Mouse (Mus musculus) liver, embryonic 15.5 days (tissue): ENCODE results near the gene Tha1. TPM values are rescaled to one million over a fixed set of nuclear protein-coding genes. Genes with fewer than 3 reads are reported as not detected.
A peak's percentile ranks its signal among the peaks of the same experiment; 100 is the strongest.

Experiments used
- ATAC-seq: fragments of 200-750 bp; cut with Nextera tagmentation; 2 replicates; pipeline ENCODE4 v1.8.0; 2017; ENCODE audit warnings: moderate number of reproducible peaks, mild to moderate bottlenecking, moderate library complexity; ENCODE audit not compliant: insufficient read depth
- H3K27ac ChIP-seq: fragments of 300-500 bp; sonication (generic); replicated peaks from 2 replicates; pipeline ENCODE4 v1.5.1; 2015; ENCODE audit warnings: mild to moderate bottlenecking, inconsistent platforms
- H3K27me3 ChIP-seq: fragments of 300-500 bp; sonication (generic); 2 replicates; pipeline ENCODE4 v1.6.1; 2015; ENCODE audit warnings: mild to moderate bottlenecking, inconsistent platforms
- H3K36me3 ChIP-seq: fragments of 300-500 bp; sonication (generic); replicated peaks from 2 replicates; pipeline ENCODE4 v1.6.1; 2015; ENCODE audit warnings: moderate library complexity, mild to moderate bottlenecking, inconsistent platforms
- H3K4me1 ChIP-seq: fragments of 300-500 bp; sonication (generic); replicated peaks from 2 replicates; pipeline ENCODE4 v1.6.1; 2015; ENCODE audit warnings: inconsistent platforms
- H3K4me2 ChIP-seq: fragments of 300-500 bp; sonication (generic); 2 replicates; pipeline ENCODE4 v1.6.1; 2015; ENCODE audit warnings: moderate library complexity, mild to moderate bottlenecking, inconsistent platforms
- H3K4me3 ChIP-seq: fragments of 300-500 bp; sonication (generic); replicated peaks from 2 replicates; pipeline ENCODE4 v1.5.1; 2015; ENCODE audit warnings: mild to moderate bottlenecking, inconsistent platforms
- H3K9ac ChIP-seq: fragments of 300-500 bp; sonication (generic); 2 replicates; pipeline ENCODE4 v1.6.1; 2015; ENCODE audit warnings: moderate library complexity, mild to moderate bottlenecking, inconsistent platforms
- H3K9me3 ChIP-seq: fragments of 300-500 bp; sonication (generic); replicated peaks from 2 replicates; pipeline ENCODE4 v1.6.1; 2016; ENCODE audit warnings: inconsistent platforms
- WGBS: fragments of 180-500 bp; shearing (Covaris S2); methylation state at CpG from one replicate; pipeline ENCODE4 v1.1.7; 2015; ENCODE audit warnings: mixed read lengths; ENCODE audit not compliant: insufficient replicate concordance; 5-methylcytosine and 5-hydroxymethylcytosine counted together
- polyA plus RNA-seq: library from polyadenylated mRNA; unstranded; fragments of >200 nt; fragmentation: Nextera tagmentation; extraction: Ambion mirVana; gene quantifications from 2 replicates; pipeline ENCODE4 v1.2.1, GENCODE M21; 2015

The Tha1 gene
- polyA plus RNA-seq, 1 experiment from 2014 or later: 1.6 TPM

DNA sequence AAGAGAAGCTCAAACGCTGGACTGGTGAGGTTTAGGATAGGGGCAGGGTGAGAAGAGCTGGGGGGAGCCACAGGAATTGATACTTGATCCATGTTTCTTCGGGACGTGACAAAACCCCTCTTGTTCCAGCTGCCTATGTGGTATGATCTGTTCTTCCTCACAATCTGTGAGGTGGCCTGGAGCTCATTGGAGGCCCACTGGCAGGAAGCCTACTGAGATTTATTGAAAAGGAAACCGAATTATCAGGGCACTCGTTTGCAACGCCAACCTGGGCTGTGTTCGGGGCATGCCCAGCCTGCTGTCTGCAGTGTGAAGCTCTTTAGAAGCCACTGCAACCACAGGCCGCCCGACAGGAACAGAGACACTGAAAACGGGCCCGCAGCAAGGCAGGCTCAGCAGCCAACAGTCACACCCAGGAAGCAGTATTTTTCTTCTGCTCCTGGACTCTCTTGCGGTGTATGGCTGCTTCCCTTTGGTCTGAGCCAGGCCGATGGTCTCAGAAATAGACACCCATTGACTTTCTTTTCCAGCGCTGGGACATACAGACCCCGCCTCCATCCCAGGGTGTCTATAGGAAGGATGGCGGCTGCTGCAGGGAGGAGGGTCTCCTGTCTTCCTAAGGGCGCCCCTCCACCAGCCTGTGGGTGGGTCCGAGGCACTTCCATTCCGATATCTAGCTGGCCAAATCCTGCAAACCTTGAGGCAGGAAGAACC, 24.9 kb downstream of the Tha1 start:
- H3K4me3 ChIP-seq: peak overlapping the region; percentile 77
- no peaks in the 10 kb centered on the region for H3K9me3 ChIP-seq
- H3K9ac ChIP-seq: peak overlapping the region; percentile 89
- H3K4me2 ChIP-seq: peak overlapping the region; percentile 90
- peaks cover 32% of the 10 kb centered on the region for H3K36me3 ChIP-seq
- H3K27me3 ChIP-seq: no peaks in the 10 kb centered on the region
- peak overlapping the region; percentile 92 for H3K27ac ChIP-seq
- 6% methylated on average over 19 of the region's 19 CpGs for WGBS
- H3K4me1 ChIP-seq: peaks cover 73% of the 10 kb centered on the region
- ATAC-seq: peak; percentile 36

DNA sequence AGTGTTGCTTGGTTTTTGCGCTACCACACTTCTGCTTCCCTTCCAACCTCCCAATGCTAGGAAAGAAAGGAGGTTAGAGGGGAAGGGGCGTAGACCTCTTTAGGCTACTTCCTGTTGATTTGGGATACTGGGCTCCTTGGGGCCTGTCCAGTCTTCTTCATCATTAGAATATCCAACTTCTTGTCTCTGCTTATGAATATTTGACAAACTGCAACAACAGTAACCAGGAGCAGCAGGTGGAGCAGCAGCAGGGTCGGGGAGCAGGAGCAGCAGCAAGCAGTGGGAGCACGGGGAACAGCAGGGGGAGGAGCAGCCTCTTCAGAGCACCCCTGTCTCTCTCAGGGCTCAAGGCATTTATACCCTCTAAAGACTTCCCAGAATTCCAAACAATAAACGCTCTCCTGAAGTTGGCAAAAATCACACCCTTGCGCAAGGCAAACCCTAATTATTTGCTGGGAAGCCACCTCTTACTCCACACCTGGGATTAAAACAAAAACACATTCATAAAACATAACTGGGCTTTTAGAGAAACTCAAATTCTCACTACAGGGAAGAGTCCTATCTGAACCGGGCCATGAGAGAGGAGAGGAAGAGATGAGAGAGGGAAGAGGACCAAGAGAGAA, 25.6 kb downstream of the Tha1 start:
- peak overlapping the region; percentile 92 for H3K27ac ChIP-seq

DNA sequence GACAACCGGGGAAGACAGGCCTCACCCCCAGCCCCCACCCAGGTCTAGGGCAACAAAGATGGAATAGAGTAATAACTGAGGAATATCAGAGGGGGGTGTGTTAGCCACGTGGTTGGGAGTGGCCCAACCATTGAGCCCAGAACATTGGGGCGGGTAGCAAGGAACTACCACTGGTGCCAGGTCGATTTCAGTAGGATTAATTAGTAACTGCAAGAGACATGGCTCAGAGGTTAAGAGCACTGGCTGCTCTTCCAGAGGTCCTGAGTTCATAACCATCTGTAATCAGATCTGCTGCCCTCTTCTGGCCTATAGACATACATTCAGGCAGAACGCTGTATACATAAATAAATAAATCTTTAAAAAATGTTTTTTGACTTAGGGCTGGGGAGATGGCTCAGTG, 26.6 kb downstream of the Tha1 start:
- Histone ChIP-seq H3K4me2 (no peak overlapping the region), H3K4me1 (peaks cover 64% of the 10 kb centered on the region), H3K27ac (peak overlapping the region; percentile 92), H3K9ac (no peak overlapping the region), H3K4me3 (no peak overlapping the region), H3K36me3 (peaks cover 14% of the 10 kb centered on the region), H3K9me3 (no peaks in the 10 kb centered on the region), H3K27me3 (no peaks in the 10 kb centered on the region)
- WGBS: 38% methylated on average over 5 of the region's 5 CpGs
- ATAC-seq: peak; percentile 10; the same call in 1 of the 2 replicates

More for the DNA sequence above, 25.6 kb downstream of the Tha1 start:
- peak overlapping the region; percentile 89 for H3K9ac ChIP-seq
- WGBS: 61% methylated on average over 7 of the region's 7 CpGs
- peak overlapping the region; percentile 90 for H3K4me2 ChIP-seq
- H3K4me1 ChIP-seq: peaks cover 66% of the 10 kb centered on the region
- H3K27me3 ChIP-seq: no peaks in the 10 kb centered on the region
- H3K4me3 ChIP-seq: peak overlapping the region; percentile 77
- ATAC-seq: no peak
- peaks cover 25% of the 10 kb centered on the region for H3K36me3 ChIP-seq
- H3K9me3 ChIP-seq: no peaks in the 10 kb centered on the region

DNA sequence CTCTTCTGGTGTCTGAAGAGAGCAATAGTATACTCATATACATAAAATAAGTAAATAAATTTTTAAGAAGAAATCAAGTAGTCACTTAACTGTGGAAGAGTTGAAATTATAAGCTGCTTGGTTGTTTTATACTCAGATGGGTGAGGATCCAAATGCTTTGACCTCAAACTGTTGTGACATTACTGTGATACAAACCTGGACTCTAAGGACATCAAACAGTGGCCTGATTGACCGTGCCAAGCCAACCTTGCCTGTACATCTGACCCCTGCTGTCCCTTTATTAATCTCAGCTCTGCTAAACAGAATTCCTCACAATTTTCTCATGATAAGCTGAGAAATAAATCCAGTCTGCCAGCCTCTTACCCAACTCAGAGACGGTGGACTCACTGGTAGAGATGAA, 27.6 kb downstream of the Tha1 start:
- Histone ChIP-seq H3K4me3 (no peak overlapping the region), H3K9me3 (no peaks in the 10 kb centered on the region), H3K9ac (no peak overlapping the region), H3K36me3 (peaks cover 5% of the 10 kb centered on the region; the same call in 1 of the 2 replicates), H3K4me1 (peaks cover 67% of the 10 kb centered on the region), H3K27ac (peak overlapping the region; percentile 70), H3K27me3 (no peaks in the 10 kb centered on the region), H3K4me2 (no peak overlapping the region)
- ATAC-seq: no peak
- 63% methylated on average over 2 of the region's 2 CpGs for WGBS

DNA sequence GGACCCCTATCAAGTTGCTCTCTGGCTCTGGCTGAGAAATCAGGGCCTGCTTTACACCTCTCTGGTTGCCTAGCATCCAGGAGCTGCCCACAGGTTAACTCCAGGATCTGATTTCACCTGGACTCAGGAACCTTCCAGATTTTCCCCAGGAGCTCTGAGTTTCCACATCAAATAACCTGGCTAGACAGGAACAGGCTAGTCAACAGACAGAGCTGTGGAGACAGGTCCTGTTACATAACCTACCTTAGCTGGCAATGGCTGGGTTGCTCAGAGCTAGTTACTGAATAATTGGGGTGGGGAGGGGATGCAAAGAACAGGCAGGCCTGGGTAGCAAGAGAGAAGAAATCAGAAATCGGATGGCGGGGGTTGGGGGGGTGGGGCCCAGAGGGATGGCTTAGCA, 28.3 kb downstream of the Tha1 start:
- no peaks in the 10 kb centered on the region for H3K36me3 ChIP-seq
- H3K27me3 ChIP-seq: no peaks in the 10 kb centered on the region
- peak overlapping the region; percentile 70 for H3K27ac ChIP-seq
- H3K9ac ChIP-seq: no peak overlapping the region
- no peaks in the 10 kb centered on the region for H3K9me3 ChIP-seq
- no peak overlapping the region for H3K4me2 ChIP-seq
- no peak overlapping the region for H3K4me3 ChIP-seq
- ATAC-seq: no peak
- H3K4me1 ChIP-seq: peaks cover 67% of the 10 kb centered on the region
- 62% methylated on average over 2 of the region's 2 CpGs for WGBS

DNA sequence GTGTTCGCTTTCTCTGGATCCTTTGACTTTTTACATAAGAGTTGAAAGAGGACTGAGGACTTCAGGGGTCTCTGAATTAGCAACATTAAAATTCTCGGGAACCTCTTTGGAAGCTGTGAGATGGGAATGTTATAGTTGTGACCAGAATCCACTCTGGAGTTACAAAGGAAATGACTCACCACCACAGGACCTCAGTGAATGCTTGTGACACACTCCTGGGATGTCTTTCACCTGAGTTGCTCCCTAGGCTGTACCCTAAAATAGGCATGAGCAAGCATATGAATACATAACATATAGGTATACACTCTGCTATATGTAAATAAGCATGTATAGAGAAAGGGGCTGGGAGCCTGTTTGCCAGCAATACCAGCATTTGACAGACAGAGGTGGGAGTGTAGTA, 29.8 kb downstream of the Tha1 start:
- Histone ChIP-seq H3K4me3 (no peak overlapping the region), H3K4me2 (no peak overlapping the region), H3K4me1 (peaks cover 78% of the 10 kb centered on the region), H3K9ac (no peak overlapping the region), H3K36me3 (no peaks in the 10 kb centered on the region), H3K27me3 (no peaks in the 10 kb centered on the region), H3K9me3 (no peaks in the 10 kb centered on the region), H3K27ac (0 out of 2 replicates have a peak overlapping the region, but pooled peaks have one; percentile 4)
- WGBS: 64% methylated on average over 2 of the region's 2 CpGs
- ATAC-seq: no peak

DNA sequence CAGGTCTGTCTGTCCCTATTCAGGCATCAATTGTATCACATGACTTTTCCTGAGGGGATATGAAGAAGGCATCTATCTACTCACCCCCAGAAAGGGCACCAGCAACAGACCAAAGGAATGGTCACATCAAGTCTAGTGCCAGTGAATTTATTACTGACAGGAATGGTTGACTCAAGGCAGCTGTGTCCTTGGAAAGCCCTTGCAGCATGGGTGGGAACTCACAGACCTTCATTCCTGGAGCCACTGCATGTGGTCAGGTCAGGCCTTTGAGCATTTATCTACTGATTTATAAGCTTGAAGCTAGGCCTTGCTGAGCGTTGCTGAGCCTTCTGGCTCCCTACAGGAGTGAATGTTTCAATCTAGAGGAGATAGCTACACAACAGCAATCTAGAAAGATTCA, 32.4 kb downstream of the Tha1 start:
- ATAC-seq: no peak
- no peak overlapping the region; the same call in 1 of the 2 replicates for H3K9ac ChIP-seq

DNA sequence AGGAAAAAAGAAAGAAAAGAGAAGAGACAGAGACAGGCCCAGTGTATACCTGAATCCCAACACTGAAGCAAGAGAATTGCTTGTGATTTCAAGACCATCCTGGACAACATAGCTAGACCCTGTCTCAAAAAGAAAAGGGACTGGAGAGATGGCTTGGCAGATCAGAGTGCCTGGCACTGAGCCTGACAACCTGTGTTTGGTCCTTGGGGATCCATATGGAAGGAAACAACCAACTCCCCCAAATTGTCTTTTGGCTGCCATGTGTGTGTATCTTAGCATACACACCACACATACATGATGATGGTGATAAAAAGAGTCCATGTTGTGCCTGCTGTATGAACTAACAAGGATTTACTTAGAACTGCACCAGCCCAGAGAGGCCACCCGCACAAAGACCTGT, 34.3 kb downstream of the Tha1 start:
- 34% methylated on average over 1 of the region's 1 CpGs for WGBS
- Histone ChIP-seq H3K4me2 (peak overlapping the region; percentile 57), H3K36me3 (no peaks in the 10 kb centered on the region), H3K4me3 (no peak overlapping the region), H3K27me3 (no peaks in the 10 kb centered on the region), H3K27ac (peak overlapping the region; percentile 90), H3K9ac (peak overlapping the region; percentile 38), H3K9me3 (no peaks in the 10 kb centered on the region), H3K4me1 (peaks cover 83% of the 10 kb centered on the region)
- ATAC-seq: peak; percentile 11; the same call in 1 of the 2 replicates

More for the DNA sequence above, 32.4 kb downstream of the Tha1 start:
- H3K4me3 ChIP-seq: no peak overlapping the region
- H3K36me3 ChIP-seq: no peaks in the 10 kb centered on the region
- H3K27ac ChIP-seq: peak overlapping the region; percentile 90
- 55% methylated on average over 1 of the region's 1 CpGs for WGBS
- H3K27me3 ChIP-seq: no peaks in the 10 kb centered on the region
- H3K4me2 ChIP-seq: no peak overlapping the region; the same call in 1 of the 2 replicates
- H3K9me3 ChIP-seq: no peaks in the 10 kb centered on the region
- H3K4me1 ChIP-seq: peaks cover 78% of the 10 kb centered on the region

DNA sequence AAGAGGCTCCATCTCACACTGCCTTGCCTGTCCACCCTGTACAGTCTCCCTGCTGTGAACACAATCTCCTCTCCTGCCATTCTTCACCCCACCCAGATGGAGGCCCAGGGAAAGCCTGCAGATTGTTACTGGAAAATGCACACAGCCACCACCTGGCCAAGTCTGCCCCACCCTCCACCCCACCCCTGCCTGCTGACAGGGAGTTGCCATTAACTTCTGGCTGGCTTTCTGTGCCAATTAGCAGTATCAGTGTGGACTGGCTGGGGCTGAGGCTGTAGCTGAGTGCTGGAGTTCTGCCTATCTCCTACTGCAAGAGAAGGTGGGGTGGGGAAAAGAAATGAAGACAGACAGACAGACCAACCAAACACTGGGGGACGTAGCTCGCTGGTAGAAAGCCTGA, 34.7 kb downstream of the Tha1 start:
- Histone ChIP-seq H3K9me3 (no peaks in the 10 kb centered on the region), H3K9ac (peak overlapping the region; percentile 38; the same call in 1 of the 2 replicates), H3K27me3 (no peaks in the 10 kb centered on the region), H3K4me3 (0 out of 2 replicates have a peak overlapping the region, but pooled peaks have one; percentile 6), H3K27ac (peak overlapping the region; percentile 90), H3K4me1 (peaks cover 87% of the 10 kb centered on the region), H3K36me3 (no peaks in the 10 kb centered on the region), H3K4me2 (peak overlapping the region; percentile 57)
- WGBS: 15% methylated on average over 2 of the region's 2 CpGs
- peak; percentile 96 for ATAC-seq

DNA sequence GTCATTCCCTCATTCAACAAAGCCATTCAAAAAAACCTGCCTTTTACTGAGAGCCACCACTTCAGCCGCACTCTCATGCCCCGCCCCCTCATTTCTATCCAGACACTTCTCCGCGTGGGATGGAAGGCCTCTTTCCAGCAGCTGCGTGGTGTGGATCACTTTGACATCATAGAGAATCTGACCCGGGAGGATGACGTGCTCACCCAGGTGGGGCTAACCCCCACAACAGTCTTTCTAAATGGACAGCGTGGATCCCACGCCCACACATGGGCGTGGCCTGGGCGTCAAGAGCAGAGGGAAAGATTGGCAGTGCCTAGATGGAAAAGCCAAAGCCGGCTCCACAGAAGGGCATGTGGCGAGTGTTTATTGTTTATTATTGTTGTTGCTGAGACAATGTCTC, 37.0 kb downstream of the Tha1 start:
- Histone ChIP-seq H3K9me3 (no peaks in the 10 kb centered on the region), H3K4me3 (peak overlapping the region; percentile 29; the same call in 1 of the 2 replicates), H3K4me2 (peak overlapping the region; percentile 58), H3K36me3 (no peaks in the 10 kb centered on the region), H3K27ac (peak overlapping the region; percentile 90), H3K9ac (no peak overlapping the region), H3K4me1 (peaks cover 96% of the 10 kb centered on the region), H3K27me3 (no peaks in the 10 kb centered on the region)
- no peak for ATAC-seq
- 24% methylated on average over 13 of the region's 13 CpGs for WGBS

DNA sequence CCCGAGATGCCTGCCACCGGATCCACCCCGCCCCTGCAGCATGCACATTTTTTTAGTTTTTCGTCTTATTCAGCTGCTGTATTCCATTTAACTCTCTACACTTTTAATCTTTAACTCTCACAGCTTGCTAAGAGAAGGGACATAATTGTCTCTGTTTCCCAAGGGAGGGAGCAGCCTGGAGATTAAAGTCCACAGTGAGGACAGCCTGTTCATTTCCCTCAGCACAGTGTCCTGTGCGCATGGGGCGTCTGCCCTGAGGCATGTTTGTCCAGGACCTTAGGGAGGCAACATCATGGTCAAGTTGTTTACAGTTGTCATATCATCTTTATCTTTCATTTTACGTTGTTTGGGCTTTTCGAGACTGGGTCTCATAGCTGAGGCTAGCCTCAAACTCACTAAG, 39.2 kb downstream of the Tha1 start:
- Histone ChIP-seq H3K9me3 (no peaks in the 10 kb centered on the region), H3K36me3 (no peaks in the 10 kb centered on the region), H3K27ac (peak overlapping the region; percentile 68), H3K4me2 (no peak overlapping the region), H3K9ac (no peak overlapping the region), H3K27me3 (no peaks in the 10 kb centered on the region), H3K4me1 (peaks cover 96% of the 10 kb centered on the region), H3K4me3 (no peak overlapping the region)
- no peak for ATAC-seq
- 78% methylated on average over 8 of the region's 8 CpGs for WGBS
